Mouse (Mus musculus) bone marrow macrophage, adult 2 months (primary cell): ENCODE measurements around the gene Hdac11.

Experiments
- CTCF ChIP-seq: IDR thresholded peaks from 2 replicates; pipeline ENCODE4 v1.5.1; 2012; ENCODE audit warnings: low read depth, mild to moderate bottlenecking, low read length, moderate library complexity
- POLR2A ChIP-seq: IDR thresholded peaks from 2 replicates; pipeline ENCODE4 v1.6.1; 2012; ENCODE audit warnings: mild to moderate bottlenecking, low read depth, low read length, borderline replicate concordance

- TF ChIP-seq CTCF (no peak), POLR2A (no peak)
These were observed 28.3 kb downstream of the Hdac11 start for GRCm38 (mm10) chr6:91184776-91185175.
